Mouse (Mus musculus): ENCODE results near the gene Apopt1.

GRCm38 (mm10) chr12:111720222-111720621, 7.2 kb downstream of the Apopt1 start:
- TF ChIP-seq GATA1 (IDR thresholded peaks at IDR 0.05; ENCODE audit: low read length) = no peak
- TF ChIP-seq TAL1 (IDR thresholded peaks at IDR 0.05; ENCODE audit: low read length) = no peak

Measured in erythroblast, embryonic 14.5 days (primary cell).